Mouse (Mus musculus) hindbrain, embryonic 16.5 days (tissue): ENCODE measurements around the gene Hspa14. TPM values are rescaled to one million over a fixed set of nuclear protein-coding genes. Genes with fewer than 3 reads are reported as not detected.

Experiments
- ATAC-seq: fragments of 200-750 bp; cut with Nextera tagmentation; 2 replicates; pipeline ENCODE4 v1.8.0; 2017; ENCODE audit warnings: moderate TSS enrichment, moderate library complexity
- H3K27ac ChIP-seq: fragments of 300-500 bp; sonication (generic); 2 replicates; pipeline ENCODE4 v1.5.1; 2014; ENCODE audit warnings: low read depth, mild to moderate bottlenecking, control low read depth, low read length, moderate library complexity
- H3K27me3 ChIP-seq: fragments of 300-500 bp; sonication (generic); replicated peaks from 2 replicates; pipeline ENCODE4 v1.6.1; 2014; ENCODE audit warnings: low read length; ENCODE audit not compliant: control insufficient read depth, insufficient read depth
- H3K36me3 ChIP-seq: fragments of 300-500 bp; sonication (generic); 2 replicates; pipeline ENCODE4 v1.6.1; 2014; ENCODE audit warnings: mild to moderate bottlenecking, low read length, moderate library complexity, mixed read lengths; ENCODE audit not compliant: control insufficient read depth, insufficient read depth
- H3K4me1 ChIP-seq: fragments of 300-500 bp; sonication (generic); 2 replicates; pipeline ENCODE4 v1.6.1; 2014; ENCODE audit warnings: low read depth, low read length; ENCODE audit not compliant: control insufficient read depth, insufficient read depth
- H3K4me2 ChIP-seq: fragments of 300-500 bp; sonication (generic); 2 replicates; pipeline ENCODE4 v1.6.1; 2014; ENCODE audit warnings: mild to moderate bottlenecking, low read length, control low read depth, moderate library complexity
- H3K4me3 ChIP-seq: fragments of 300-500 bp; sonication (generic); 2 replicates; pipeline ENCODE4 v1.5.1; 2014; ENCODE audit warnings: mild to moderate bottlenecking, low read length, control low read depth, moderate library complexity
- H3K9ac ChIP-seq: fragments of 300-500 bp; sonication (generic); 2 replicates; pipeline ENCODE4 v1.6.1; 2014; ENCODE audit warnings: low read depth, mild to moderate bottlenecking, control low read depth, low read length, moderate library complexity
- H3K9me3 ChIP-seq: fragments of 300-500 bp; sonication (generic); 2 replicates; pipeline ENCODE4 v1.6.1; 2014; ENCODE audit warnings: mild to moderate bottlenecking, low read length, moderate library complexity; ENCODE audit not compliant: control insufficient read depth
- WGBS: fragments of 180-500 bp; shearing (Covaris S2); extraction: QIAGEN DNeasy Blood & Tissue Kit; methylation state at CpG from one replicate; pipeline ENCODE4 v1.1.7; 2014; 5-methylcytosine and 5-hydroxymethylcytosine counted together
- polyA plus RNA-seq: library from polyadenylated mRNA; unstranded; fragments of >200 nt; fragmentation: Nextera tagmentation; extraction: Ambion mirVana; gene quantifications from 2 replicates; pipeline ENCODE4 v1.2.1, GENCODE M21; 2015

Gene Hspa14
- polyA plus RNA-seq, 1 experiment from 2014 or later = 64.7 TPM

- H3K27ac ChIP-seq = no peak overlapping the region
- ATAC-seq = no peak
- no peak overlapping the region for H3K4me3 ChIP-seq
- 80% methylated on average over 2 of the region's 2 CpGs for WGBS
- no peak overlapping the region for H3K4me2 ChIP-seq
- peaks cover 11% of the 10 kb centered on the region for H3K36me3 ChIP-seq
- H3K9ac ChIP-seq = no peak overlapping the region
- H3K27me3 ChIP-seq = no peaks in the 10 kb centered on the region
- no peaks in the 10 kb centered on the region for H3K9me3 ChIP-seq
- no peaks in the 10 kb centered on the region for H3K4me1 ChIP-seq
Measured at GRCm38 (mm10) chr2:3449431-3449830, 63.2 kb downstream of the Hspa14 start.

DNA sequence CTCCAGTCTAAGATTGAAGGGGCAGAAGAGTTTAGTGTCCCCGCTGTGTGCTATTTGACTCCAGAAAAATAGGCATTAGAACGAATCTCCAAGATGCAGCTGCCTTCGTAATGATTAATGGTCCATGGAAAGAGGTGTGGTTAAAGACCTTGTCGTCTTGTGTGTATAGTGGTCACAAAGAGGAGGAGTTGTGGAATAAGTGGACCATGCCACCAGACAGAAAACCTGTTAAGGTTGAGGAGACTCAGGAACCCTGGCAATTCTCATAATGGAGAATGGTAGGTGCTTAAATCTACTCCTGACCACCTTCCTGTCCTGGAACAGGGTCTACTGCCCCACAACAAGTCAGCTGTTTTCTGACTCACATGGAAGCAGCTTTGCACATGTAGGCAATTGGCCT is 66.6 kb downstream of the Hspa14 start:
- Histone ChIP-seq H3K27me3 (no peaks in the 10 kb centered on the region), H3K4me2 (no peak overlapping the region), H3K9ac (no peak overlapping the region), H3K36me3 (peaks cover 14% of the 10 kb centered on the region), H3K27ac (no peak overlapping the region), H3K4me1 (no peaks in the 10 kb centered on the region), H3K4me3 (no peak overlapping the region), H3K9me3 (no peaks in the 10 kb centered on the region)
- 79% methylated on average over 4 of the region's 4 CpGs for WGBS
- no peak for ATAC-seq

DNA sequence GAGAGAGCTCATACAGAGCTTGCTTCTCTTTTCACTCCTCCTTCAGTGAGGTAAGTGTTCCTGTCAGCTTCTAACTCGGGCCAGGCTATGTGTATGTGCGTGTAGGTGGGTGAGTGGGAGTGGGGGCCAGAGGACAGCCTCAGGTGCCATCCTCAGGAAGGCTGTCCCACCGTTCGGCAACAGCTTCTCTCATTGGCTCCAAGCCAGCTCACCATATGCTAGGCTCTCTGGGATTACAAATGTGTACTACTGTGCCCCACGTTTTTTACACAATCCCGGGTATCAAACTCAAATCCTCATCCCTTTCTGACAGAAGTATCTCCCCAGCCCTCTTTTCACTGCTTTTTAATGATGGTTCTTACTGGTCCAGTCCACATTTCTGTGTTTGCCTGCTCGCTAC is 68.4 kb downstream of the Hspa14 start:
- peaks cover 14% of the 10 kb centered on the region for H3K36me3 ChIP-seq

More for the DNA sequence above, 68.4 kb downstream of the Hspa14 start:
- Histone ChIP-seq H3K4me2 (no peak overlapping the region), H3K9me3 (no peaks in the 10 kb centered on the region), H3K27me3 (no peaks in the 10 kb centered on the region), H3K9ac (no peak overlapping the region), H3K27ac (no peak overlapping the region), H3K4me1 (no peaks in the 10 kb centered on the region), H3K4me3 (no peak overlapping the region)
- 67% methylated on average over 7 of the region's 7 CpGs for WGBS
- no peak for ATAC-seq

Other genes starting within 250 kb of the Hspa14 start
- gene Nmt2, start 228.6 kb downstream of the Hspa14 start, polyA plus RNA-seq = 108 and 112 TPM in 2 replicates
- 10.4 and 13.3 TPM in 2 replicates for gene Rpp38, start 180.2 kb downstream of the Hspa14 start, polyA plus RNA-seq
- 3.4 and 4.6 TPM in 2 replicates for gene Acbd7, start 176.6 kb downstream of the Hspa14 start, polyA plus RNA-seq
- 0.10 TPM in 2 replicates for gene Olah, start 115.6 kb downstream of the Hspa14 start, polyA plus RNA-seq
- gene Meig1, start 90.2 kb downstream of the Hspa14 start, polyA plus RNA-seq = 6.1 and 6.7 TPM in 2 replicates
- gene Dclre1c, start 88.7 kb downstream of the Hspa14 start, polyA plus RNA-seq = 6.7 and 6.9 TPM in 2 replicates
- gene Suv39h2, start 37.8 kb downstream of the Hspa14 start, polyA plus RNA-seq = 7.0 and 8.5 TPM in 2 replicates
- gene Gm45902, start within 50 bp of the Hspa14 start, polyA plus RNA-seq = 5.8 and 8.2 TPM in 2 replicates
- 0.12 and 0.41 TPM in 2 replicates for gene Cdnf, start 216 bp upstream of the Hspa14 start, polyA plus RNA-seq
- gene Fam107b, start 57.7 kb upstream of the Hspa14 start, polyA plus RNA-seq = 27.0 and 34.0 TPM in 2 replicates